Mouse (Mus musculus) spleen, adult 18-20 months (tissue): ENCODE measurements at regions not wholly inside any gene's neighbourhood (a gene's known extent, or its start where the extent isn't known, plus 50 kb on each side); places are given as distances from the start of the nearest gene placed in this dataset.
"Not testable (repeated sequence)": the region's sequence is repeated elsewhere in the genome, so short reads cannot be mapped to it uniquely, and the experiment has no call there.

Source experiments
- DNase-seq, 2 experiments: peaks; one replicate each; pipeline ENCODE4 v3.0.0; 2022; ENCODE audit warnings: mixed read lengths in 2 of 2

DNA sequence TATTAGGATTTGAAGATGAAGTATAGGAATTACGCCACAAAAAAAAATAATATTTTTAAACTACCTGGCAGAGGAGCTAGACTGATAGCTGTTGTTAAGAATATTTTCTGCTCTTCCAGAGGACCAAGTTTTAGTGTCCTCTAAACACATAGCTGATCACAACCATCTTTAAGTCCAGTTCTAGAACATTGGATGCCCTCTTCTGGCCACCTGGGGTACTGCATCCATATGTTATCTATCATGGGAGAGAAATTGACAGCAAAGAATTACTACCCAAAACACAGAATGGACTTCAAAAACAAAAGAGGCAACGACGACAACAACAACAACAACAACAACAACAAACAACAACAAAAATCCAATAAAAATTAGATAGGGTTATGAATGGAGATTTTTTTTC is 71.0 kb upstream of the Prl4a1 start:
- DNase-seq, result peak in 1 of 2 experiments; percentile 49

DNA sequence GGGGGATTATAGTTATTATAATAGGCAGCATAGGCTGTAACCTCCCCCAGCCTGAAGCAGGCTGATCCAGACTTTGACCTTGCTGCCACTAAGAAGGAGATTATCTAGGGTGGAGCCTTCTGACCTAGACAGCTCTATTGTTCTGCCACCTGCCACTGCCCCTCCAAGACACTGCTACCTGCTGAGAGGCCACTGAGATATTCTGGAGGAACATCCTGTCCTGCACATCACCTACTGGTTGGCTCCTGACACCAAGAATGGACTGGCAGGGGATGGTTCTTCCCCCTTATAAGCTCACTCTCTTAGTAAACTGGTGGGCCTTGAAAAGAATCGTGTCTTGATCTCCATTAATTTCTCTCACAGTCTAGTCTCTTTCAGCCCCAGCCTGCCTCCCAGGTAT is 55.6 kb upstream of the Prl4a1 start:
- DNase-seq, result not testable (repeated sequence)

GRCm38 (mm10) chr13:27962381-27962780 is 53.6 kb upstream of the Prl4a1 start:
- DNase-seq, result not testable (repeated sequence)

- not testable (repeated sequence) for DNase-seq
These were observed 50.0 kb upstream of the Prl4a1 start for GRCm38 (mm10) chr13:27966021-27966420.
